Mouse (Mus musculus) midbrain, embryonic 11.5 days (tissue): ENCODE measurements around the gene Ncbp1. TPM values are rescaled to one million over a fixed set of nuclear protein-coding genes. Genes with fewer than 3 reads are reported as not detected.

Source experiments
- ATAC-seq: fragments of 200-750 bp; cut with Nextera tagmentation; 2 replicates; pipeline ENCODE4 v1.8.0; 2017; ENCODE audit warnings: moderate TSS enrichment, moderate library complexity; ENCODE audit not compliant: low FRiP score
- DNase-seq: peaks from one replicate; pipeline ENCODE4 v3.0.0; 2015; ENCODE audit warnings: low spot score; ENCODE audit errors: missing footprints
- H3K27ac ChIP-seq: fragments of 300-500 bp; sonication (generic); 2 replicates; pipeline ENCODE4 v1.5.1; 2014; ENCODE audit warnings: low read depth, low read length
- H3K27me3 ChIP-seq: fragments of 300-500 bp; sonication (generic); 2 replicates; pipeline ENCODE4 v1.6.1; 2014; ENCODE audit warnings: mild to moderate bottlenecking, low read length, moderate library complexity, mixed read lengths; ENCODE audit not compliant: control insufficient read depth, insufficient read depth
- H3K36me3 ChIP-seq: fragments of 300-500 bp; sonication (generic); 2 replicates; pipeline ENCODE4 v1.6.1; 2014; ENCODE audit warnings: mild to moderate bottlenecking, low read length, moderate library complexity, mixed read lengths; ENCODE audit not compliant: control insufficient read depth, insufficient read depth
- H3K4me1 ChIP-seq: fragments of 300-500 bp; sonication (generic); 2 replicates; pipeline ENCODE4 v1.6.1; 2014; ENCODE audit warnings: low read length; ENCODE audit not compliant: control insufficient read depth, insufficient read depth
- H3K4me2 ChIP-seq: fragments of 300-500 bp; sonication (generic); 2 replicates; pipeline ENCODE4 v1.6.1; 2014; ENCODE audit warnings: mild to moderate bottlenecking, moderate library complexity
- H3K4me3 ChIP-seq: fragments of 300-500 bp; sonication (generic); 2 replicates; pipeline ENCODE4 v1.5.1; 2014; ENCODE audit warnings: low read depth, low read length
- H3K9ac ChIP-seq: fragments of 300-500 bp; sonication (generic); 2 replicates; pipeline ENCODE4 v1.6.1; 2014; ENCODE audit warnings: low read length
- H3K9me3 ChIP-seq: fragments of 300-500 bp; sonication (generic); 2 replicates; pipeline ENCODE4 v1.6.1; 2016; ENCODE audit warnings: low read length; ENCODE audit not compliant: control insufficient read depth
- WGBS: fragments of 180-500 bp; shearing (Covaris S2); extraction: QIAGEN DNeasy Blood & Tissue Kit; methylation state at CpG from one replicate; pipeline ENCODE4 v1.1.7; 2014; 5-methylcytosine and 5-hydroxymethylcytosine counted together
- polyA plus RNA-seq: library from polyadenylated mRNA; unstranded; fragments of >200 nt; fragmentation: Nextera tagmentation; extraction: Ambion mirVana; gene quantifications from 2 replicates; pipeline ENCODE4 v1.2.1, GENCODE M21; 2014

Ncbp1 gene
- polyA plus RNA-seq, 1 experiment from 2014 or later: 143 TPM

- H3K4me2 ChIP-seq: peak overlapping the region; percentile 37
- no peaks in the 10 kb centered on the region for H3K36me3 ChIP-seq
- H3K9ac ChIP-seq: peak overlapping the region; percentile 42
- no peaks in the 10 kb centered on the region for H3K9me3 ChIP-seq
- H3K27ac ChIP-seq: no peak overlapping the region
- H3K27me3 ChIP-seq: peaks cover 6% of the 10 kb centered on the region; the same call in 1 of the 2 replicates
- peak; percentile 93 for DNase-seq
- peaks cover 5% of the 10 kb centered on the region; the same call in 1 of the 2 replicates for H3K4me1 ChIP-seq
- 4% methylated on average over 23 of the region's 23 CpGs for WGBS
- peak; percentile 62; the same call in 1 of the 2 replicates for ATAC-seq
- H3K4me3 ChIP-seq: peak overlapping the region; percentile 6
These were observed 64.2 kb downstream of the Ncbp1 start for GRCm38 (mm10) chr4:46202562-46203126.

GRCm38 (mm10) chr4:46221090-46221489 lies 82.7 kb downstream of the Ncbp1 start:
- Histone ChIP-seq H3K9ac (no peak overlapping the region), H3K4me2 (no peak overlapping the region), H3K27ac (no peak overlapping the region), H3K27me3 (no peaks in the 10 kb centered on the region), H3K4me3 (no peak overlapping the region), H3K9me3 (no peaks in the 10 kb centered on the region), H3K4me1 (no peaks in the 10 kb centered on the region), H3K36me3 (no peaks in the 10 kb centered on the region)
- ATAC-seq (no peak), DNase-seq (no peak)
- 90% methylated on average over 3 of the region's 3 CpGs for WGBS

Other genes with a start within 250 kb of the Ncbp1 start
- gene Ccdc180, start 248.3 kb upstream of the Ncbp1 start, polyA plus RNA-seq: 0.08 TPM in 1 of 2 replicates, not detected in the other
- 10.9 and 11.8 TPM in 2 replicates for gene Tdrd7, start 173.3 kb upstream of the Ncbp1 start, polyA plus RNA-seq
- 2.7 and 3.4 TPM in 2 replicates for gene Tmod1, start 99.7 kb upstream of the Ncbp1 start, polyA plus RNA-seq
- 36.1 and 36.7 TPM in 2 replicates for gene Tstd2, start 81 bp downstream of the Ncbp1 start, polyA plus RNA-seq
- gene Xpa, start 57.7 kb downstream of the Ncbp1 start, polyA plus RNA-seq: 26.1 and 26.9 TPM in 2 replicates
- gene Foxe1, start 205.0 kb downstream of the Ncbp1 start, polyA plus RNA-seq: not detected in 2 replicates